Mouse (Mus musculus): ENCODE data around the gene Shmt2. TPM values are rescaled to one million over a fixed set of nuclear protein-coding genes. Genes with fewer than 3 reads are reported as not detected.

Shmt2 gene
- polyA plus RNA-seq, 1 experiment: 171 TPM

GRCm38 (mm10) chr10:127536586-127537314 lies 14.5 kb upstream of the Shmt2 start:
- no peaks in the 10 kb centered on the region for H3K36me3 ChIP-seq (ENCODE audit: control insufficient read depth, insufficient read depth, low read length)
- H3K27me3 ChIP-seq (ENCODE audit: control insufficient read depth, insufficient read depth, low read length): peaks cover 24% of the 10 kb centered on the region
- H3K4me1 ChIP-seq (replicated peaks; ENCODE audit: control insufficient read depth, insufficient read depth, low read length): peaks cover 10% of the 10 kb centered on the region
- WGBS: 17% methylated on average over 8 of the region's 8 CpGs
- no peak overlapping the region for H3K4me3 ChIP-seq (ENCODE audit: control insufficient read depth, insufficient read depth, low read length)
- H3K27ac ChIP-seq (ENCODE audit: control insufficient read depth, insufficient read depth, low read length): no peak overlapping the region
- DNase-seq: peak; percentile 47
- TF ChIP-seq POLR2A (IDR thresholded peaks at IDR 0.05; ENCODE audit: control insufficient read depth, extremely low read depth, insufficient read depth, low read length, poor library complexity) (no peak), CTCF (IDR thresholded peaks at IDR 0.05; ENCODE audit: borderline replicate concordance, control insufficient read depth, extremely low read depth, insufficient read depth, low read length, poor library complexity) (no peak)

GRCm38 (mm10) chr10:127534929-127535384 lies 12.7 kb upstream of the Shmt2 start:
- Histone ChIP-seq H3K27me3 (ENCODE audit: control insufficient read depth, insufficient read depth, low read length) (peaks cover 37% of the 10 kb centered on the region), H3K36me3 (ENCODE audit: control insufficient read depth, insufficient read depth, low read length) (no peaks in the 10 kb centered on the region), H3K27ac (ENCODE audit: control insufficient read depth, insufficient read depth, low read length) (no peak overlapping the region), H3K4me3 (ENCODE audit: control insufficient read depth, insufficient read depth, low read length) (no peak overlapping the region), H3K4me1 (replicated peaks; ENCODE audit: control insufficient read depth, insufficient read depth, low read length) (peaks cover 10% of the 10 kb centered on the region)
- no peak for DNase-seq
- WGBS: 8% methylated on average over 30 of the region's 30 CpGs
- TF ChIP-seq POLR2A (IDR thresholded peaks at IDR 0.05; ENCODE audit: control insufficient read depth, extremely low read depth, insufficient read depth, low read length, poor library complexity) (no peak), CTCF (IDR thresholded peaks at IDR 0.05; ENCODE audit: borderline replicate concordance, control insufficient read depth, extremely low read depth, insufficient read depth, low read length, poor library complexity) (no peak)

GRCm38 (mm10) chr10:127534036-127534928 lies 12.0 kb upstream of the Shmt2 start, which contains the start of gene Nxph4:
Gene Nxph4 (minus strand): TSS chr10:127534559.
- H3K36me3 ChIP-seq (ENCODE audit: control insufficient read depth, insufficient read depth, low read length): no peaks in the 10 kb centered on the region
- H3K27ac ChIP-seq (ENCODE audit: control insufficient read depth, insufficient read depth, low read length): no peak within 1 kb of the TSS
- 2% methylated on average over 76 of the region's 78 CpGs for WGBS
- peaks cover 43% of the 10 kb centered on the region for H3K27me3 ChIP-seq (ENCODE audit: control insufficient read depth, insufficient read depth, low read length)
- peaks cover 10% of the 10 kb centered on the region for H3K4me1 ChIP-seq (replicated peaks; ENCODE audit: control insufficient read depth, insufficient read depth, low read length)
- DNase-seq: no peak
- no peak for TF ChIP-seq POLR2A (IDR thresholded peaks at IDR 0.05; ENCODE audit: control insufficient read depth, extremely low read depth, insufficient read depth, low read length, poor library complexity)
- TF ChIP-seq CTCF (IDR thresholded peaks at IDR 0.05; ENCODE audit: borderline replicate concordance, control insufficient read depth, extremely low read depth, insufficient read depth, low read length, poor library complexity): no peak
- peak within 1 kb of the TSS; percentile 22 for H3K4me3 ChIP-seq (ENCODE audit: control insufficient read depth, insufficient read depth, low read length)

DNA sequence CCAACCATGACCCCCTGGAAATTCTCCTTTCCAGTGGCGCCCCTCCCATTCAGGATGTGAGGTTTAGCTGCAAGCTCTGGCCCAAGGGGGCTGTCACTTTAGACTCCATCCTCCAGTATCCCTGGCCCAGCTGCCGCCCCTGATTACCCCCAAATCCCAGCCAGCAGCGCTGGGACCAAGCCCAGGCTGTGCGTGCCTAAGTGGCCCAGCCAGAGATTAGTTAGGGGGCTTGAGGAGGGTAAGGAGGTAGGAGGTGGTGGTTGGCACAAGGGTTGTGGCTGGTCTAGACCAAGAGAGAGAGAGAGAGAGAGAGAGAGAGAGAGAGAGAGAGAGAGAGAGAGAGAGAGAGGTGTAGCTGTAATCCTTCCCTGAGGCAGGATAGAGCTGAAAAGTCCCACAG lies 9.3 kb upstream of the Shmt2 start:
- TF ChIP-seq CTCF (IDR thresholded peaks at IDR 0.05; ENCODE audit: borderline replicate concordance, control insufficient read depth, extremely low read depth, insufficient read depth, low read length, poor library complexity) (no peak), POLR2A (IDR thresholded peaks at IDR 0.05; ENCODE audit: control insufficient read depth, extremely low read depth, insufficient read depth, low read length, poor library complexity) (no peak)
- DNase-seq: no peak
- WGBS: 19% methylated on average over 4 of the region's 4 CpGs
- H3K27ac ChIP-seq (ENCODE audit: control insufficient read depth, insufficient read depth, low read length): no peak overlapping the region
- peaks cover 14% of the 10 kb centered on the region for H3K4me1 ChIP-seq (replicated peaks; ENCODE audit: control insufficient read depth, insufficient read depth, low read length)
- no peaks in the 10 kb centered on the region for H3K36me3 ChIP-seq (ENCODE audit: control insufficient read depth, insufficient read depth, low read length)
- H3K27me3 ChIP-seq (ENCODE audit: control insufficient read depth, insufficient read depth, low read length): peaks cover 58% of the 10 kb centered on the region
- H3K4me3 ChIP-seq (ENCODE audit: control insufficient read depth, insufficient read depth, low read length): no peak overlapping the region

- H3K27ac ChIP-seq (ENCODE audit: control insufficient read depth, insufficient read depth, low read length): no peak overlapping the region
- TF ChIP-seq CTCF (IDR thresholded peaks at IDR 0.05; ENCODE audit: borderline replicate concordance, control insufficient read depth, extremely low read depth, insufficient read depth, low read length, poor library complexity) (no peak), POLR2A (IDR thresholded peaks at IDR 0.05; ENCODE audit: control insufficient read depth, extremely low read depth, insufficient read depth, low read length, poor library complexity) (no peak)
- peaks cover 60% of the 10 kb centered on the region for H3K27me3 ChIP-seq (ENCODE audit: control insufficient read depth, insufficient read depth, low read length)
- DNase-seq: no peak
- H3K36me3 ChIP-seq (ENCODE audit: control insufficient read depth, insufficient read depth, low read length): no peaks in the 10 kb centered on the region
- 7% methylated on average over 19 of the region's 25 CpGs for WGBS
- no peak overlapping the region for H3K4me3 ChIP-seq (ENCODE audit: control insufficient read depth, insufficient read depth, low read length)
- H3K4me1 ChIP-seq (replicated peaks; ENCODE audit: control insufficient read depth, insufficient read depth, low read length): peaks cover 18% of the 10 kb centered on the region
Measured at GRCm38 (mm10) chr10:127530945-127531344, 8.7 kb upstream of the Shmt2 start.

- Histone ChIP-seq H3K27me3 (ENCODE audit: control insufficient read depth, insufficient read depth, low read length) (peaks cover 45% of the 10 kb centered on the region), H3K4me1 (replicated peaks; ENCODE audit: control insufficient read depth, insufficient read depth, low read length) (peaks cover 21% of the 10 kb centered on the region), H3K36me3 (ENCODE audit: control insufficient read depth, insufficient read depth, low read length) (no peaks in the 10 kb centered on the region), H3K27ac (ENCODE audit: control insufficient read depth, insufficient read depth, low read length) (no peak overlapping the region), H3K4me3 (ENCODE audit: control insufficient read depth, insufficient read depth, low read length) (no peak overlapping the region)
- no peak for DNase-seq
- TF ChIP-seq POLR2A (IDR thresholded peaks at IDR 0.05; ENCODE audit: control insufficient read depth, extremely low read depth, insufficient read depth, low read length, poor library complexity) (no peak), CTCF (IDR thresholded peaks at IDR 0.05; ENCODE audit: borderline replicate concordance, control insufficient read depth, extremely low read depth, insufficient read depth, low read length, poor library complexity) (no peak)
- 12% methylated on average over 17 of the region's 17 CpGs for WGBS
Measured at GRCm38 (mm10) chr10:127527481-127527880, 5.2 kb upstream of the Shmt2 start.
